Mouse (Mus musculus) lung, postnatal 0 days (tissue): ENCODE measurements at regions not wholly inside any gene's neighbourhood (a gene's known extent, or its start where the extent isn't known, plus 50 kb on each side); places are given as distances from the start of the nearest gene placed in this dataset.

Experiments used
- CTCF ChIP-seq: IDR thresholded peaks from 2 replicates; pipeline ENCODE4 v1.5.1; 2016; ENCODE audit warnings: antibody characterized with exemption, mild to moderate bottlenecking
- EP300 ChIP-seq: IDR thresholded peaks from 2 replicates; pipeline ENCODE4 v1.6.1; 2016; ENCODE audit warnings: antibody characterized with exemption, mild to moderate bottlenecking, control low read depth

DNA sequence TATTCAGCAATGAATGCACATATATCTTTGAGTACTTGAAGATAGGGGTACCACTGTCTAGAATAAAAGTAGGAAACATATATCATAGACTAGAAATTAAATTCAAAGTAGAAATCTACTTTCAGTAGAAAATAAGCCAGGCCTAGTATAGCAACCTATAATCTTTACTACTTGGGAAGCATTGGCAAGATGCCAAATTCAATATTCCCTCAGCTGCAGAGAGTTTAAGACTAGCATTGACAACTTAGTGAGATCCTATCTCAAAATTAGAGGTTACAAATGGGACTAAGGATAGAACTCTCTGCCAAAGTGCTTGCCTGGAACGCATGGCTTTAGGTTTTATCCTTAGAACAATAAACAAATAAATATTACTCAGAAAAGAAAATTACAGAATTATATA, 245.9 kb downstream of the Pla2g4a start:
- no peak for TF ChIP-seq CTCF
- TF ChIP-seq EP300 = no peak
